Mouse (Mus musculus): ENCODE data around the gene Pkdrej.

DNA sequence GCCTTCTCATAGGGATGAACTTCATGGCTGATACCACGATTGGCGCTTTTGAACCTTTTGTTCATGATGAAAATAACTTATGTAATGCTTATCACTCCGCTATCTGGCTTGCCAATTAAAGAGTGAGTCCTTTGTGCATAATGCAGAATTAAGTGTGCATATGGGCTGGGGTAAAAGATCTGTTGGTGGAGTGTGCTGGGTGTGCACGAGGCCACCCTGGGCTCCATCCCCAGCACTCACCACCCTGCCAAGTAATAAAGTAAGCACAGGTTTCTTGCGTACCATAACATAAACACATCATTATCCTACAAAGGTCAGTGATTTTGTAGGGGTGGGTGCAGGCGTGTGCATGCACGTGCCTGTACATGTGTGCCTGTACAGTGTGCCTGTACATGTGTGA is 46.5 kb downstream of the Pkdrej start:
- no peak for TF ChIP-seq CTCF (IDR thresholded peaks at IDR 0.05; ENCODE audit: low read depth, low read length)
- no peak for TF ChIP-seq POLR2A (IDR thresholded peaks at IDR 0.05; ENCODE audit: borderline replicate concordance, low read depth, low read length)

Measured in bone marrow macrophage, adult 2 months (primary cell).